Mouse (Mus musculus): ENCODE data around the gene Krcc1.

GRCm38 (mm10) chr6:71333031-71333430, 61.6 kb downstream of the Krcc1 start:
- TF ChIP-seq CTCF (IDR thresholded peaks at IDR 0.05; ENCODE audit: extremely low read depth, insufficient read depth, insufficient read length, insufficient replicate concordance) = no peak
- TF ChIP-seq POLR2A (IDR thresholded peaks at IDR 0.05; ENCODE audit: low read depth, low read length) = no peak
